Mouse (Mus musculus) bone marrow macrophage, adult 2 months (primary cell): ENCODE measurements around the gene Ftsj1. TPM values are rescaled to one million over a fixed set of nuclear protein-coding genes. Genes with fewer than 3 reads are reported as not detected.
A peak's percentile ranks its signal among the peaks of the same experiment; 100 is the strongest.

ENCODE experiments used
- H3K27ac ChIP-seq: 2 replicates; pipeline ENCODE4 v1.5.1; 2012; ENCODE audit warnings: low read depth, low read length; ENCODE audit not compliant: insufficient read depth
- H3K4me1 ChIP-seq: 2 replicates; pipeline ENCODE4 v1.6.1; 2012; ENCODE audit warnings: low read length; ENCODE audit not compliant: control insufficient read depth, insufficient read depth
- H3K4me3 ChIP-seq: 2 replicates; pipeline ENCODE4 v1.5.1; 2012; ENCODE audit warnings: mild to moderate bottlenecking, low read length, moderate library complexity; ENCODE audit not compliant: insufficient read depth
- CTCF ChIP-seq: IDR thresholded peaks from 2 replicates; pipeline ENCODE4 v1.5.1; 2012; ENCODE audit warnings: low read depth, mild to moderate bottlenecking, low read length, moderate library complexity
- POLR2A ChIP-seq: IDR thresholded peaks from 2 replicates; pipeline ENCODE4 v1.6.1; 2012; ENCODE audit warnings: mild to moderate bottlenecking, low read depth, low read length, borderline replicate concordance
- polyA plus RNA-seq: library from polyadenylated mRNA; stranded (reverse); fragments of >200 nt; gene quantifications from 2 replicates; pipeline ENCODE4 v1.2.4, GENCODE M21; 2012; ENCODE audit not compliant: missing spikeins, insufficient read depth, insufficient read length

Ftsj1 gene
- polyA plus RNA-seq, 1 experiment = 10.5 TPM

DNA sequence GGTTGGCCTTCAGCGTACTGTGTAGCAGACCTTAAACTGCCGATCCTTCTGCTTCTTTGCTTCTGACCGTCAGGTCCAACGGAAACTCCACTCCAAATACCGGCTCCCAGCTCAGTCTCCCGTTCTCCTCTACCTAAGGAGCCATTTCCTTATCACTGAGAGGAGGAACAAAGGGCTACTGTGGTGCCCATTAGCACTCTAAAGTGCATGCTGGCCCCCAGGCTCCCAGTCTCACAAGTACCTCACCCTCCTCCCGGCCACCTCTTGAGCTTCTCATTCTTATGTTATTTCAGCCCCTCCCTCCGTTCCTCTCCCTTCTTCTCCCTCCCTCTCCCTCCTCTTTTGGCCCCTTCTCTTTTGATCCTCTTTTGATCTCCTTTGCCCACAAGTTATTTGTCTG lies 32.6 kb downstream of the Ftsj1 start:
- Histone ChIP-seq H3K27ac (no peak overlapping the region), H3K4me3 (no peak overlapping the region), H3K4me1 (no peaks in the 10 kb centered on the region)
- TF ChIP-seq POLR2A (no peak), CTCF (no peak)

DNA sequence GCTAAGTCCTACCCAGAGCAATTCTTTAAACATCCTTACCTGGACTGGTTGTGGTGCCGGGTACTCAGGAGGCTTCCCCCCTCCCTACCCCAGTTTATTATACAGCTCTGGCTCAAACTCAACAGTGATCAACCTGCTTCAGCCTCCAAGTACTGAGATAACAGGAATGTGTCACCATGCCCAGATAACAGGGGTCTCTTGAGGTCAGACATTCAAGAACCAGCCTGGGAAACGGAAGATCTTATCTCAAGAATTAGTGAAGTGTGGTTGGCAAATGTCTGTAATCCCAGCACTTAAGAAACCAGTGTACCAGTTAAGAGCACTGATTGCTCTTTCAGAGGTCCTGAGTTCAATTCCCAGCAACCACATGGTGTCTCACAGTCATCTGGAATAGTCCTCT lies 34.1 kb downstream of the Ftsj1 start:
- Histone ChIP-seq H3K4me3 (no peak overlapping the region), H3K4me1 (no peaks in the 10 kb centered on the region), H3K27ac (no peak overlapping the region)
- TF ChIP-seq CTCF (no peak), POLR2A (no peak)

DNA sequence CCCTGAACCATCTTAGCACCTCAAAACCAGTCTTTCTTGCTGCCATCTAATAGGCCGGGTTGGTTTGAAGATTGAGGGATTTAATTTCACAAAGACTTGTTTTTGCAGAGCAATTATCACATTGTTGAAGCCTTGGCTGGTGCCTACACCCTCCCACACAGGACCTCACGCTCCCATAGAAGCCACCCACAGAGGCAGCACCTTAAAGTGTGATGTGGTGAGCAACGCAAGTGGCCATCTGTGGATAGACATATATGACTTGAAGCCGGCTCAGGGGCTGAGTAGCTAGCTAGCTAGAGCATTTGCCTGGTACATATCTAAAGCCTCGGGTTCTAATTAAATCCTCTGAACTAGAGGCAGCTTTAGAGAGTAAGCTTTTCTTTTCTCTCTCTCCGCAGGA lies 34.8 kb downstream of the Ftsj1 start:
- Histone ChIP-seq H3K4me1 (no peaks in the 10 kb centered on the region), H3K4me3 (no peak overlapping the region), H3K27ac (no peak overlapping the region)
- TF ChIP-seq POLR2A = no peak
- TF ChIP-seq CTCF = no peak

DNA sequence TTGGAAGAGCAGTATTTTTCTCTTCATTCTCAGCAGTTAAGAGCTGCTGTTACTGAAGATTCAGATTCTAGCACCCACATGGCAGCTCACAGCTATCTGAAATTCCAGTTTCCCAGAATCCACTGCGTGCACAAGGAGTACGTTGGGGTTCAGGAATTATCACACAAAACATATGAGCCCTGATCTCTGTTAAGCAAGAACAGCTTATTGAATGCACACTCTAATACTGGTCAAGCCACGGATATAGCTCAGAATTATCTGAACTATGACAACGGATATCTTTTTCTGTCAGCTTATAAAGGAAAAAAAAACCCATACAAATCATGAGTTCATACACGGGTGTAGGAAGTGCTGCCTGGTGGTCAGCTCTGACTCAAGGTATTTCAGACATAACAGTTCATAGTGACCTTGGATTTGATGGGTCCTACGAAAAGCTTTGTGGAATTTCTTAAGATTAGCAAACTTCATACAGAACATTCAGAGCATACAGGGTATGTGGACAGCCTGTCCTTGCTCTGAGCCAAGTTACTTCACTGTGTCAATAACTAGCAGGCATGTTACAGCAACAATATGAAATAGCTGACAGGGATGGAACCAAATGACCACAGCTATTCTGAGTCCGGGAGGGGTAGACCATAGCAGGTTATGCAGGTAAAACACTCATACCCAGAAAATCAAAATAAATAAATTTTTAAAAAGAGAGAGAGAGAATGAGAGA lies 40.6 kb downstream of the Ftsj1 start:
- H3K27ac ChIP-seq = no peak overlapping the region
- 0 out of 2 replicates have a peak, but pooled peaks cover 4% of the 10 kb centered on the region for H3K4me1 ChIP-seq
- H3K4me3 ChIP-seq = no peak overlapping the region
- TF ChIP-seq POLR2A = no peak
- TF ChIP-seq CTCF = no peak

DNA sequence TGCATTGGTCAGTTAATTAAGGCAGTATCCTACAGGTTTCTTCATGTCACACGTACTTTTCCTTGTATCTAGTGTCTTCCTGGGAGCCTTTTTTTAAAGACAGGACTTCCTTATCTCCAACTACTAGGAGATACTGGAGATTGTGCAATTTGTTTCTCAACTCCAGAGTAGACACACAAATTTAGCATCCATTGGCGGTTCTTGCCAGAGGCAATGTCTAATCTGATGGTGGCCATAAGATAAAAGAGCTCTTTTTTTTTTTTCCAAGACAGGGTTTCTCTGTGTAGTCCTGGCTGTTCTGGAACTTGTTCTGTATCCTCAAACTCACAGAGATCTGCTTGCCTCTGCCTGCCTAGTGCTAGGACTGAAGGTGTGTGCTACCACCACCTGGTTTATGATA lies 42.5 kb downstream of the Ftsj1 start:
- no peak overlapping the region for H3K27ac ChIP-seq
- H3K4me1 ChIP-seq = 0 out of 2 replicates have a peak, but pooled peaks cover 4% of the 10 kb centered on the region
- no peak overlapping the region for H3K4me3 ChIP-seq
- TF ChIP-seq CTCF = no peak
- TF ChIP-seq POLR2A = no peak

DNA sequence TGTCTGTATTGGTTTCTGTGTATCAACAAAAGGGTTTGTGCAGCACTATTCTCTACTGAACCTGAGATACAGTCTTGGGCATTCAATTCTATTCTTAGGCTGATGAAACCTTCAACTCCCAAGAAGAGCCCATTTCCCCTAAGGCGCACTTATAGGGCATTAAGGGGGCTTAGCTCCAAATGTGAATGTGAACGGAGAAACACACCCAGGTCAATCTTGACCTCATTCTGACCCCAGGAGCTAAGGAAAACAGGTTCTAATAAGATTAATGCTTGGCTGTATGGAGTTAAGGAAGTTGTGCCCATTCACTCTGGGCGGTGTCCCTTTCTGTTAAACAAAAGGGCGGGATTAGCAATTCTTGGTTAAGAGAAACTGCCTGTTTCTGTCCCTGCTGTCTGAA lies 45.0 kb downstream of the Ftsj1 start:
- TF ChIP-seq POLR2A (no peak), CTCF (no peak)
- Histone ChIP-seq H3K4me1 (0 out of 2 replicates have a peak, but pooled peaks cover 4% of the 10 kb centered on the region), H3K4me3 (no peak overlapping the region), H3K27ac (no peak overlapping the region)

DNA sequence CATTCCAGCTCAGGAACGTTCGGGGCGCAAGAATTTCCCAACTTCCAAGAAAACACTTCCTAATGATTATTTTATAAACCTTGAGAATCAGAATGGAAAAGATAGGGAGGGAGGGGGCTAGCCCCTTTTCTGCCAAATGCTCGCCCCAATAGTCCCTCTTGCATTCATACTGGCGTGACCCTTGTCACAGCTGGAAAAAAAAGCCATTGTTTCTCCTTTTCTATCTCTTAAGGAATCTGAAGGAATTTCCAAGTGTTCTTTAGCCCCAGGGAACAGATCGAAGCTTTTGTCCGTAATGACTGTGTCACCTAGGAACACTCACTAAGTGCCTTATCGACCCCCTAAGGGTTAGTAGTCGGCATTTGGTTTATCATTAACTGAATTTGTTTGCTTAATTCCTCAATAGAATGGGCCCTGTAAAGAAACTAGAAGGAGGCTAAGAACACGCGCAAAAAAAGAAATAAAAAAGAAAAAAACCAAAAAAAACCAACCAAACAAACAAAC lies 45.5 kb downstream of the Ftsj1 start:
- Histone ChIP-seq H3K27ac (no peak overlapping the region), H3K4me1 (0 out of 2 replicates have a peak, but pooled peaks cover 4% of the 10 kb centered on the region), H3K4me3 (peak overlapping the region; percentile 65)
- TF ChIP-seq POLR2A (no peak), CTCF (no peak)

DNA sequence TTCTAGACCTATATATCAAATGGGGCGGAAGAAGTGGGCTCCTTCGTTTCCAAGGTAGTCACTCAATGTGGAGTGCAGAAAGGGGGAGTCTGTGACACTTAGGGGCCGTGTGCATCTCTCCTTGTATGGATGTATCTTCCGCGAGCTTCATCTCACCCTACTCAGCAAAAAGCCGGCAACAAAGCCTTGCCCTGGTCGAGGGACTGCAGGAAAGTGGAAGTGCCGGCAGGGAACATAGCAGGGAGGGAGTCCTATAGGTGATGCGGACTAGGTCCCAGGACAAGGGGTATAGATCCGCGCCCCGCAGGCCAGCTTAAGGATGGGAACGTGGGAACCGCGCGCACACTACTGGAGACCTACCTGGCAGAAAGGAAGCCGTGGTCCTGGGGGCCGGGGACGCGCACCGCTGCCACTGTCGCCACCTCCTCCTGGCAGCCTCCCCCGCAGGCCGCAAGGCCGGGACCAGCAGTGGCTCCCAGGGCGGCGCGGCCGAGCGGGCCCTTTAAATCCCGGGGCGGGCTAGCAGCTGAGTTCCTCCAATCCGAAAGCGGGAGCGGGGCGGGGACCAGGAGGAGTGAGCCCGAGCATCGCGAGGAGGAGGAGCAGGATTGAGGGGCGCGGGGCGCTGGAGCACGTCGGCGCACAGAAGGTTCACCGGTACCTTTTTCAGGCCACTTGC lies 46.1 kb downstream of the Ftsj1 start, which contains the start of gene Porcn:
Porcn (minus strand) TSS at position 511 of the 679 bp plus-strand sequence.
- no peak within 1 kb of the TSS for H3K27ac ChIP-seq
- H3K4me1 ChIP-seq = 0 out of 2 replicates have a peak, but pooled peaks cover 4% of the 10 kb centered on the region
- H3K4me3 ChIP-seq = peak within 1 kb of the TSS; percentile 65
- TF ChIP-seq CTCF (no peak), POLR2A (no peak)

DNA sequence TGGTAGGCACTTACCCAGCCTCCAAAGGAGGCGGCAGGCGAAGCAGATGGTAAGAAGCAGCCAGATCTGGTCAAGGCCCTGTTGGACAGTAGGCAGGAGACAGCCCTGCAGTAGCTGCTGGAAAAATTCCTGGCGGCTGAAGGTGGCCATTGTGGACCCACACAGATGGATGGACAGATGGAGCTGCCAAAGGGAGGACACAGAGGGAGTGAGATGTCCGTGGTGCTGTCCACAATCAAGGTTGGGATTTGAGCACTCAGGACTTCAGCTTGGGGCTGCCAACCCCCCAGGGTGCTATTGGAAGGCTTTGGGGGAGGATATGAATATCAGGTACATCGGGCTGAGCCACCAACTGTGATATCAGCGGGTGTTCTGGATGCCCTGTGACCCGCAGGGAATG lies 46.7 kb downstream of the Ftsj1 start:
- TF ChIP-seq POLR2A (no peak), CTCF (no peak)
- Histone ChIP-seq H3K27ac (no peak overlapping the region), H3K4me3 (no peak overlapping the region; the same call in 1 of the 2 replicates), H3K4me1 (0 out of 2 replicates have a peak, but pooled peaks cover 4% of the 10 kb centered on the region)

DNA sequence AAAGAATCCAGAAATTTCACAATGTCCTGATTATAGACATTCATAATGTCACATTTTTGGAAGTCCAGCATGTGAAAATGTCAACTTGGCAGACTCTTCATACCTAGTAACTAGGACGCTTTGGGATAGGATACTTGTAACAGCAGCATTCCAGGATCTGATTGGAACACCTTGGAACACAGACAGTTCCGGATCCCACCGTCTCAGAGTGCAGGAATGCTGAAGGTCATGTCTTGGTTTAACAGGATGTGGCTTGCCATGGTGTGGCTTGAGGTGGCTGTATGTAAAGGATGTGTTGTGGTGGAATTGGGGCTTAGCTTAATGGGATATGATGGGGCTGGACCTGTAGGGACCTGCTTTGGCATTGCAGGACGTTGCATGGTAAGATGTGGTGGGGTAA lies 47.1 kb downstream of the Ftsj1 start:
- no peak overlapping the region for H3K4me3 ChIP-seq
- H3K27ac ChIP-seq = no peak overlapping the region
- no peak for TF ChIP-seq POLR2A
- TF ChIP-seq CTCF = no peak

More for the DNA sequence above, 47.1 kb downstream of the Ftsj1 start:
- 0 out of 2 replicates have a peak, but pooled peaks cover 4% of the 10 kb centered on the region for H3K4me1 ChIP-seq
